Mouse (Mus musculus): Measurements from ENCODE around the gene Tmprss9.
A peak's percentile ranks its signal among the peaks of the same experiment; 100 is the strongest.

Tmprss9 gene

GRCm38 (mm10) chr10:80887181-80887580, 15.5 kb downstream of the Tmprss9 start:
- DNase-seq (ENCODE audit: low read depth, low spot score), result no peak

GRCm38 (mm10) chr10:80895100-80895499, 23.5 kb downstream of the Tmprss9 start:
- DNase-seq (ENCODE audit: low read depth, low spot score), result no peak

GRCm38 (mm10) chr10:80895697-80896096, 24.0 kb downstream of the Tmprss9 start:
- no peak for DNase-seq (ENCODE audit: low read depth, low spot score)

GRCm38 (mm10) chr10:80896581-80897485, 25.2 kb downstream of the Tmprss9 start:
- DNase-seq (ENCODE audit: low read depth, low spot score), result no peak

GRCm38 (mm10) chr10:80897861-80898510, 26.3 kb downstream of the Tmprss9 start:
- DNase-seq (ENCODE audit: low read depth, low spot score), result no peak

GRCm38 (mm10) chr10:80899074-80899473, 27.4 kb downstream of the Tmprss9 start:
- no peak for DNase-seq (ENCODE audit: low read depth, low spot score)

GRCm38 (mm10) chr10:80899591-80900317, 28.1 kb downstream of the Tmprss9 start:
- DNase-seq (ENCODE audit: low read depth, low spot score), result no peak

GRCm38 (mm10) chr10:80900318-80901247, 28.9 kb downstream of the Tmprss9 start, which contains the start of gene Timm13:
Gene Timm13 (minus strand): TSS chr10:80900969.
- DNase-seq (ENCODE audit: low read depth, low spot score), result peak; percentile 96

- no peak for DNase-seq (ENCODE audit: low read depth, low spot score)
Measured at GRCm38 (mm10) chr10:80901409-80902272, 30.0 kb downstream of the Tmprss9 start.

- DNase-seq (ENCODE audit: low read depth, low spot score), result no peak
Measured at GRCm38 (mm10) chr10:80902273-80902940, 30.8 kb downstream of the Tmprss9 start.

GRCm38 (mm10) chr10:80903282-80903681, 31.6 kb downstream of the Tmprss9 start:
- DNase-seq (ENCODE audit: low read depth, low spot score), result no peak

GRCm38 (mm10) chr10:80904004-80904693, 32.5 kb downstream of the Tmprss9 start:
- DNase-seq (ENCODE audit: low read depth, low spot score), result no peak

- DNase-seq (ENCODE audit: low read depth, low spot score), result no peak
Measured at GRCm38 (mm10) chr10:80904709-80905108, 33.1 kb downstream of the Tmprss9 start.

GRCm38 (mm10) chr10:80909375-80910162, 37.9 kb downstream of the Tmprss9 start:
- no peak for DNase-seq (ENCODE audit: low read depth, low spot score)

GRCm38 (mm10) chr10:80911354-80911753, 39.7 kb downstream of the Tmprss9 start:
- DNase-seq (ENCODE audit: low read depth, low spot score), result no peak

GRCm38 (mm10) chr10:80911891-80912290, 40.2 kb downstream of the Tmprss9 start:
- DNase-seq (ENCODE audit: low read depth, low spot score), result no peak

- DNase-seq (ENCODE audit: low read depth, low spot score), result no peak
Measured at GRCm38 (mm10) chr10:80913364-80914011, 41.8 kb downstream of the Tmprss9 start.

All from c-Kit-negative CD71-positive TER-119-positive erythroid progenitor cells, embryonic 14.5 days (primary cell).